Mouse (Mus musculus) 3T3-L1 (cell line): ENCODE measurements around the gene B4galt2.

Source experiments
- DNase-seq: peaks from one replicate; pipeline ENCODE4 v3.0.0-alpha.2; 2015; ENCODE audit warnings: low read depth, low spot score

B4galt2 gene

DNA sequence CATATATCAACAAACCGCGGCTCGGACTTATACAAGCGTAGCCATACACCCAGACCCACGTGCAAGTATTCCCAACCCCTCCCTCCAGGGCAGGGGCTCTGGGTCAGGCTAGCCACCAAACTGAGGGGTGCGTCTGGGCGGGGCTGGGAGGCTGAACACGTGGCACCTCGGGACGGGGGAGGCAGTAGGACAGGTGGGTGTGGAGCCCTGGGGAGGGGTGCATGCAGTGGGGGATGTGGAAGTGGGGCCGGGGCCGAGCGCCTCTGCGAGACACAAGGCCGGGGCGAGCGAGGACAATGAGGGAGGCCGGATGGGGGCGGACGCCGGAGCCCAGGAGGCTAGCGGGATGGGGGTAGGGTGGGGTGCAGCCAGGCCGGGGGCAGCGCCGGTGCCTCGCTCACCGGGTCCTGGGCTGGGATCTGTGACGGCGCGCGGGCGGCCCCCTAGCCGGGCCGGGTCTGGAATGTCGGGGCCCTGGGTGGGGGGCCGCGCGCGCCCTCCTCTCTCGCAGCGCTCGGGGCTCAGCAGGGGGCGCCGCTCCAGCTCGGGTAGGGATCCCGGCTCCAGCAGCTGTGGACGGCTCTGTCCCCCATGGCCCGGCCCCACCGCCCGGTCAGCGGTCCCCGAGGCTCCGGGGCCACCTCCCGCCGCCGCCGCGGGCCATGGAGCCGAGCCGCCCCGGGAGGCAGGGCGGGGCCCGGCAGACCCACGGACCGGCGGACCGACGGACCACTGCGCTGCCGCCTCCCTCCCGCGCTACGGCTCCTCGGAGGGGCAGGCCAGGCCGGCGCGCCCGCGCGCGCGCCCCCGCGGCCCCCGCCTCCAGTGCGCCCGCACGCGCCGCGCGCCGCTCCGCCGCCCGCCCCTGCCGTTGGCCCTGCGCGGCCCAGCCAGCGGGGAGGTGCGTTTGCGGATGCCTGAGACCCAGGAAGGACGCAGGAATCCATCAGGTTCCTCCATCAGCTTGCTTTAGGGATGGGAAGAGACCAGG, at the start of gene B4galt2:
Gene B4galt2 (minus strand): TSS at position 787 of the 991 bp plus-strand sequence.
- DNase-seq = peak; percentile 33

DNA sequence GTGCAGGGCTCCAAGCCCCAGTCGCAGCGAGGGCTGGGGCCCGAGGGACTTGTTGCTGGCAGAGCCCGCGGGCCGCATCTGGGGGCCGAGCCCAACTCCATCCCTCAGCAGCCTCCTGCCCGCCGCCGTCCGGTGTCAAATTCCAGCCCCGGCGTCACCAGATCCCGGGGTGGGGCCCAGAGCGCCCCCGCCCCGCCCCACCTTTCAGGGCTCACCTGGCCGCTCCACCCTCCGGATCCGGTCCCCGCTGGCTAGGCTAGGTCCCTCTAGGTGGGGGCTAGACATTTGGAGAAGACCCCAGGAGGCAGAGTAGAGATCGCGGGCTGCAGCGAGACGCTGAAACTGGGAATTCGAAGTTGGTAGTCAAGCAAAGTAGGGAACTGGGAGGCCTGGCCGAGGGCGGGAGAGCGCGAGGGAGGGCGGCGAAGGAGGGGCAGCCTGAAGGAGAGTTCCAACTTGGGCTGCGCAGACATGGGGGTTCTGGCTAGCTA, 46.1 kb upstream of the B4galt2 start, which contains the start of gene Artn:
Gene Artn (minus strand): TSS at position 373 of the 491 bp plus-strand sequence.
- DNase-seq = no peak

GRCm38 (mm10) chr4:117928699-117929241, 45.5 kb upstream of the B4galt2 start:
- peak; percentile 67 for DNase-seq

DNA sequence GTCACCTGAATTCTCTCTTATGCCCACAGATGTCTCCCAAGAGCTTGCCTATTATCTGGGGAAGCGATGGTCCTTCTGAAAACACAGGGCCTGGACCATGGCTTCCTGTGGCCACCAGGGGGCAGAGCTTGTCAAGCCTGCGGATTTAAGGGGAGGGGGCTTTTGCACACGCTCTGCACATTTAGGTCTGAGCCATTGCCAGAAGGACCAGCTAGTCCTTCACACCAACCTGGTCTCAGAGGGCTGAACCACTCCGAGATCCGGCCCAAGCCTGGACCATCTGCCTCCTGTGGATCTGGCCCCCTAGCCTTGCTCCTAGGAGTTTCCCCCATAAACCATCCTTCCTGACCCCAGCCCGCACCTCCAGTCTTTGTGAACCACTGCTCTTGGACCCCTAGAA, 44.9 kb upstream of the B4galt2 start:
- no peak for DNase-seq

DNA sequence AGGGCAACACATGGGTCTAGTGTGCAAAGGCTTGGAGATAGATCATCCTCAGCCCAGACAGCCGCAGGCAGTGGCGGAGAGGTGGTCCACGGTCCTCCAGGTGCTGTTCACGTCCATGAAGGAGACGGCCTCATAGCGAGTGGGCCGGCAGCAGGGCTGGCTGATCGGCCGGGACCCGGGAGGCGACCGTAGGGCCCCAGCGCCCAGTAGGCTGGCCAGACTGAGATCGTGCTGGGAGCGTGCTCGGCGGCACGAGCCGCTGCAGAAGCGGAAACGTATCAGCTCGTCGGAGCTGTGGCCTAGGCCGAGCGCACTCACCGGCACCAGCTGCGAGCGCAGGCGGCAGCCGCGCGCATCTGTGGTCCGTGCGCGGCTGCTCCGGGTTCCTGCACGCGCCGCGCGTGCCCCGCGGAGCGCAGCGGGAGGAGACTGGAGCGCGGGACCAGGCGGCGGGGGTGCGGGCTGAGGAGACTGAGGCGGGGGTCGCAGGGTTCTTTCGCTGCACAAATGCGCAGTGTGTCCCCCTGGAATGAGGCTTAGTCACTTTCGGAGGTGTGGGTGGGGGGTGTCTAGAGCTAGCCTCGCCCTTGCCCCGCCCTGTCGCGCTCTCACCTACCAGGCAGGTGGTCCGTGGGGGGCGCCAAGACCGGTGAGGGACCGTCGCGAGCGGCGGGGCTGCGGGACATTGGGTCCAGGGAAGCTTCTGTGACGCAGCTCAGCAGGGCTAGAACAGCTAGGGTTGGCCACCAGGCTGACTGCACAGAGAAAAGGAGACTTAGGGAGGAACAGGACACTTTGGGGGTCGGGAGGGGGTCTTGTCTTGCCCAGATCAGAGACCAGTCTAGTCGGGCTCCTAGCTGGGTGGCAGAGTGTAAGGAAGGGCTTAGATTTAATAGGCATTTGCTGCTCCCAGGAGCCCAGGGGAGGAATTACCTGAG, 43.5 kb upstream of the B4galt2 start:
- no peak for DNase-seq

GRCm38 (mm10) chr4:117924916-117925315, 41.6 kb upstream of the B4galt2 start:
- DNase-seq = no peak

GRCm38 (mm10) chr4:117923450-117923849, 40.2 kb upstream of the B4galt2 start:
- DNase-seq = no peak

- DNase-seq = no peak
Measured at GRCm38 (mm10) chr4:117921358-117921757, 38.1 kb upstream of the B4galt2 start.

- no peak for DNase-seq
Measured at GRCm38 (mm10) chr4:117918762-117919161, 35.5 kb upstream of the B4galt2 start.

GRCm38 (mm10) chr4:117918261-117918660, 35.0 kb upstream of the B4galt2 start:
- no peak for DNase-seq

- DNase-seq = no peak
Measured at GRCm38 (mm10) chr4:117917847-117918246, 34.6 kb upstream of the B4galt2 start.

DNA sequence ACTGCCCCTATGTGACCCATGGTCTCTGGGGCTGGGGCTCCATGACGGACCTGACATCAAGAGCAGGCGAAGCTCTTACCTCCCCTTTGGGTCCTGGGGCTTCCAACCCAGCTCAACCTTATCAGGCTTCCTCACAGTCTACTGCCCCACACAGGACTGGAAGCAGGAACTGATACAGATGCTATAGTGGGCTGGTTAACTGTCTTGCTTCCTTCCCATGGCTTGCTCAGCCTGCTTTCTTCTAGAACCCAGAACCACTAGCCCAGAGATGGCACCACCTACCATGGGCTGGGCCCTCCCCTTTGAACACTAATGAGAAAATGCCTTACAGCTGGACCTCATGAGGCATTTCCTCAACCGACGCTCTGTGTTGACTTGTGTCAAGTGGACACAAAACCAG, 34.1 kb upstream of the B4galt2 start:
- DNase-seq = no peak

- DNase-seq = peak; percentile 47
Measured at GRCm38 (mm10) chr4:117916386-117916785, 33.1 kb upstream of the B4galt2 start.

- DNase-seq = peak; percentile 31
Measured at GRCm38 (mm10) chr4:117915489-117916105, 32.3 kb upstream of the B4galt2 start.

DNA sequence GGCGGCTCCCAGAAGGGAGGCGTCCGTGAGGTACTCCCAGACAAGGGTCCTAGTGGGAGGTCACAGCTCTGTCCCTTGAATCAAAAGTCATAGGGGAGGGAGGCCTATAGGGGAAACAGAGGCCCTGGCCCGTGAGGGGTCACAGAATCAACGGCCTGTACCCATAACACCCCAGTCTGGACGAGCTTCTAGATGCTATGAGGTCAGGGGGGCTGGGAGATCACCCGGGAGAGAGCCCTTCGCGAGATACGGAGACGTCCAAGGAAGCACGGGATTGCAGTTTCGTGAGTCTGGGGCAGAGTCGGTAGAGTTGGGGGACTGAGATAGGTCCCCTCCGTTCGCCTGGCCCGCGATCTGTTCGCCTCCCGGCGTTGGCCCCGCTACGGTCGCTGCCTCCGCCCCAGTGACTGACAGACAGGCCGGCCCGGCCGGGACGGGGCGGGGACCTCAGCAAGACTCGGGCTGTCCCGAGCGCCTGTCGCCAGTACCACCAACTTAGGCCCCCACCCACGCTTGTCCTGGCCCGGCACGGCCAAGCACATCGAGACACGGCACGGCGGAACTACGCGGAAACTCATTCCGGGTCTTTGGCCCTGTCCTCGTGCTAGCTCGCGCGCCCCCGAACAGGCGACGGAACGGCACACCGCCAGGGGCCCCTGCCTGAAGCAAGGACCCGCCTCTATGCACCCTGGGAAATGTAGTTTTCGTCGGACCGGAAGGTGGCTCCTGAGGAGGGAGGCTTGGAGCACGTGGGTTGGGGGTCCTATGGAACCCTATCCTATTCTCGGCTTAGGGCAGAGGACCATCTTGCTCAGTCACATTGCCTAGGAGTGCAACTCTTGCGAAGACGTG, 31.5 kb upstream of the B4galt2 start, which contains the start of gene Ipo13:
Gene Ipo13 (minus strand): TSS at position 409 of the 852 bp plus-strand sequence.
- peak; percentile 88 for DNase-seq

DNA sequence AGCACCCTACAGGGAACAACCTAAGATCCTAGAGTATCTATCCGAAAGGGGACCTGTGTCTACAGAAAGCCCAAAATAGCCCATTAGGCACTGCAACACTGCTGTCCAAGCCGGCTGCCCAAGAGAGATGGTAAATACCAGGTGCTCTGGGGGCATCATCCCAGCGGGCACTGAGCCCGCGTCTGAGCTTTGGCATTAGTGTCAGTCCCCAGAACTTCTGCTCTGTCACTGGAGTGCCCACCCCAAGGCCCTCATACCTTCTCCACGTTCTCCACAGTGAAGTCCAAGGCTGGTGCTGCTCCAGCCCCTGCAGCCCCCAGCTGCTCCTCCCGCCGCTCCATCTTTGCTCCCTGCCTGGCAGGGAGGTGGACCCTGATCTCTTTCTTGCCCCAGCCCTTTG, 30.7 kb upstream of the B4galt2 start:
- no peak for DNase-seq

DNA sequence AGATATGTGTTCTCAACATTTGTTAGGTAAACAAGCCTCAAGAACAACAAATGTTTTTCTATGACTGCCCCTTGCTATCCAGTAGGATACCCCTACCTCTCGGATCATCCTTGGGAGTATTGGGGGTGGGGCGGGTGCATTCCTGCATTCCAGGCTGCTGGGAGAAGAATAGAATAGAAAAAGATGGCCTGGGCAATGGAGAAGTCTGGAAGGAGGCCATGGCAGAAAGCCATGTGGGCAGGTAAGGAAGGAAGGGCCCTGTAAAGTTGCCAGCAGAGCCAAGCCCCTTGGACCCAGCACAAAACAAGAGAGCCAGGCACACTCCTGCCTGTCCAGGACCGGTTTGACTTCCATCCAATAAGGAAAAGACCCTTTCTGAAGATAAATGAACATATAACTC, 30.1 kb upstream of the B4galt2 start:
- peak; percentile 49 for DNase-seq

- peak; percentile 70 for DNase-seq
Measured at GRCm38 (mm10) chr4:117912685-117913273, 29.5 kb upstream of the B4galt2 start.

DNA sequence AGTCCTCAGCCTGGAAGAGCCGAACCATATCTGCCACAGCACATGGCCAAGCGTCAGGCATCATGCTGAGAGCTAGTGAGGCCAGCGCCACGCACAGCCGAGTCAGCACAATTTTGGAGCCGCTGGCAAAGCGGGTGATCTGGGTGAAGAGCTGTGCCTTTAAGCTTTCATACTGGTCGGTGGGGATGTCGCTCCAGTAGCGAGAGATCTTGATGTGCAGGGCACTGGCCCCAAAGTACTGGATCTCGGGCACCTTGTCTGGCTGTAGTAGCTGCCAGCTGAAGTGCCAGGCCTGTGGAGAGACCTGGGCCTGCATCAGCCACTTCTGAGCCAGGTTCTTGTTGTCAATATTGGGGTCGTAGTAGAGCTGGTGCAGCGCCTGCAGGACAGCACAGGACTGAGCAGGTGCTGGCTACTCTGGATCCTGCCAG, 28.9 kb upstream of the B4galt2 start:
- no peak for DNase-seq
